Mouse (Mus musculus) adrenal gland, postnatal 36 days (tissue): ENCODE results near the gene Rtkn2. TPM values are rescaled to one million over a fixed set of nuclear protein-coding genes. Genes with fewer than 3 reads are reported as not detected.
A peak's percentile ranks its signal among the peaks of the same experiment; 100 is the strongest.

Source experiments
- DNase-seq, 2 experiments: peaks; one replicate each; pipeline ENCODE4 v3.0.0; 2021; ENCODE audit warnings: mixed read lengths in 1 of 2
- long read RNA-seq, 2 experiments: library from polyadenylated mRNA; stranded (forward); transcript quantifications; one replicate each; pipeline ENCODE4 v2.0.0; 2021; ENCODE audit warnings: borderline sequencing depth in 2 of 2
- total RNA-seq, 2 experiments: library from RNA; stranded (reverse); gene quantifications; 2 replicates each; pipeline ENCODE4 v1.2.3; 2021

Rtkn2 gene
- under 1 TPM; 0.17 to 0.46 TPM for total RNA-seq
- long read RNA-seq, experiment 1: 0 reads
- long read RNA-seq, experiment 2: 0 reads

DNA sequence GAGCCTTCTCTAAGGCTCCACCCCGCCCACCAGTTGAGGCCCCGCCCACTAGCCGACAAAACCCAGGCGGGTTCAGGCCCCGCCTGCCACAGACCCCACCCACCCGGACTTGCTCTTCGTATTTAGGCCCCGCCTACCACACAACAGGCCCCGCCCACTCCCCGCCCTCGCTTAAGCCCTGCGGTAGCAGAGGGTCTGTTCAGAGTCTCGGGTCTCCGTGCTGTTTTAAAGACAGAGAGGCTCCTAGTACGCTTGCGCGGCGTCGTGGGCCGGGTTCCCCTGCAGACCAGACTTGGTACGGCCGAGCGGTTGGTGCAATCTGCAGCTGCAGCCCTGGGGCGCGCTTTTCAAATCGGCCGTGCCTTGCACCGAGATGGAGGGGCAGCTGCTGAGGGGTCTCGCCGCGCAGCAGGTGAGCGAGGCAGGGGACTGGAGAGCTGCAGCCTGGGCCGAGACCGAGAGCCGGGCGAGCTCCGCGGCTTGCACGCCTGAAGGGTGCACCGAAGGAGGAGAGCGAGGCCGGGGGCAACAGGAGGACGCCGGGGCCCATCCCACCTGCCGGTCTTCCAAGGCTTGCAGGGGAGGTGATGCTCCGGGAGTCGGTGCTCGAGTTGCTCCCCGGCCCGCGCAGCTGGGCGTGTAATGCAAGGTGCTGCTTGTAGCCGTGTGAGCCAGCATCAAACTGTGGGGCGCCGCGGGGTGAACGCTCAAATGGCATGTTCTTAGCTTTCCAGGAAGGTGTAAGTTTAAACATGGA is at the start of gene Rtkn2:
TSS of gene Rtkn2 (plus strand) at position 170 of the 757 bp plus-strand sequence.
- DNase-seq: peak; percentile 89 to 94

GRCm38 (mm10) chr10:67931328-67931727 is 48.0 kb upstream of the Rtkn2 start:
- no peak for DNase-seq

DNA sequence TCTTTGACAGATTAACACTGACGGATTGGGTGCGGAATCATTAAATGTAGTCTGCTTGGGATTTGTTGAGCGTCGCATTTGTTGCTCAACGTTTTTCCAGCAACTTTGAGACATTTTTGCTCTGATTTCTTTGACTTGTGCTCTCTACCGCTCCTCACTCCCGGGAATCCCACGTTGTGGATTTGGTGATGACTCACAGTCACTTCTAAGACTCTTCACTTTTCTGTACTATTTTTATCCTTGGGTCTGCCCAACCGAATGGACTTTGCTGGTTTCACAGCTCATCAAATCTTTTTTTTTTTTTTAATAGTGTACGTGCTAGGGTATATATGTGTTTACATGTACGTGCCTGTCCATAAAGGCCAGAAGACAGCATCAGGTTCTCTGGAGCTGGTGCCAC is 46.6 kb upstream of the Rtkn2 start:
- no peak for DNase-seq

- DNase-seq: no peak
These were observed 42.4 kb upstream of the Rtkn2 start for GRCm38 (mm10) chr10:67936944-67937343.

DNA sequence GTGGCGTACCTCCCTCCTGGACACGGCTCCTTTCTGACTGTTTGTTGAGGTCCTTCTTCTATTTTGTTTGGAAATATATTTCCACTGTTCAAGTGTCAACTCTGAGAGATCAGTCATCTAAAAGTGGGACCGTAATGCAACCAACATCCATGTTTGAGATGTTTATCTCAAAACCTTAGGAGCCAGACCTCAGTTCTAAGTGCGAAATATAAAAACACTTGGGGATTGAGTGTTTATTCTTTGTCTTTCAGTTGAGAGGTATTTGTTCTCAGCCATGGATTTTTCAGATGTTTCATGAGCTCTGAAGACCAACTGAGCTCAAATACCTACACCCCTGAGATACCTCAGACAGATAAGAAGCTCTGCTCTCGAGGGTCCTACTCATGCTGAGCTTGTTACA is 41.6 kb upstream of the Rtkn2 start:
- no peak for DNase-seq

DNA sequence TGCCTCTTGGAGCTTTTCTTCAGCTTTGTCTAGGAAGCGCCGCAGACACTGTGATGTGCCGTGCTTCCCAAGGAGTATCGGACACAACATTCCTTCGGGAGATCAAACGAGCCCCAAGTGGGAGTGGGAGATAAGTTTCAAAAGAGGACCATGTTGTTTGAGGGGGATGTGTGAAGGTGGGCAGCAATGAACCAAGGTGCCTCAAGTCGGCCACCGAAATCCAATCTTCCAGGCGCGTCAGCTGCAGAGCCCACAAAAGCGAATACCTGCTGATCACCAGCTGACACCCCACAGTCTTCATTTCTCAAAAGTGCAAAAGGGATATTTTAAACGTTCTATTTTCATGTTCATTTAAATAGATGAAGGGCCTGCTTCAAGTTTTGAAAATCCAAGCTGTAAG is 39.8 kb upstream of the Rtkn2 start:
- no peak for DNase-seq

- no peak for DNase-seq
These were observed 35.9 kb upstream of the Rtkn2 start for GRCm38 (mm10) chr10:67943513-67943912.

- no peak for DNase-seq
These were observed 29.2 kb upstream of the Rtkn2 start for GRCm38 (mm10) chr10:67950059-67950748.

GRCm38 (mm10) chr10:67951690-67952089 is 27.7 kb upstream of the Rtkn2 start:
- DNase-seq: no peak

GRCm38 (mm10) chr10:67955982-67956381 is 23.4 kb upstream of the Rtkn2 start:
- DNase-seq: no peak

DNA sequence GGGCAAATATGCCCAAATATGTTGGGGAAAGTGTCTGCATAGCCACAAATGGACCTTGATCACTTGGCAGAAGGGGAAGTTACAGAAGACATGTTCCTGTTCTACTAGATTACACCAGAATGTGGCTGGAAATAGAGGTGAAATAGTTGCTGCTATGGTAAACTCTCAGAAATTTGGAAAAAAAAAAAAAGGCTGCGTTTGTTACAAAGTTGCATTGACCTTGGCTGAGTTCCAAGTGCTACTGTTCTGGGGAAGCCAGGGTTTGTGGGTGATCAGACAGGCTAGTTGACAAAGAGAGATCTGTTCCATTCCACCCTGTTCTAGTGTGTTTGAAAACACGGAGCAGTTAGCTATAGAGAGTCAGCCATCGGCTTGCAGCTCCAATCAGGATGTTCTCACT is 19.4 kb upstream of the Rtkn2 start:
- no peak for DNase-seq

- no peak for DNase-seq
These were observed 16.9 kb upstream of the Rtkn2 start for GRCm38 (mm10) chr10:67962496-67962895.

- DNase-seq: no peak
These were observed 15.3 kb upstream of the Rtkn2 start for GRCm38 (mm10) chr10:67964060-67964459.

GRCm38 (mm10) chr10:67965251-67965986 is 14.0 kb upstream of the Rtkn2 start:
- no peak for DNase-seq

DNA sequence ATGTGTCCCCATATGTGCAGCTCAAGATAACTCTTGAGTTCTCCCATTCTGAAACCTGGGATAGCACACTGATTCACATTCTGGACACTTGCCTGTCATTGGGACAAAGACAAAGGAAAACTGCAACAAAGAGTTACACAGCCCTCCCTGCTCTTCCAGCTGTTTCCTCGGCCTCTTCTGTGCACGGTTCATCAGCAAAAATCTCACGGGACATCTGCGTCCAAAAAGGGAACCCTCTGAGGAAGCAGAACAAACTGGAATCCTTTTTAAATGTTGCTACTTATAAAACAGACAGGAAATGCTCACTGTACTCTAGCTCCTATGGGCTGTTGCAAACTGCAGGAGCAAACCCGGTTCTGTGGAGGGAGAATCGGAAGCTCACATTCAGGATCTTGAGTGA is 13.3 kb upstream of the Rtkn2 start:
- no peak for DNase-seq

GRCm38 (mm10) chr10:67966983-67967382 is 12.4 kb upstream of the Rtkn2 start:
- no peak for DNase-seq

GRCm38 (mm10) chr10:67971166-67971796 is 8.1 kb upstream of the Rtkn2 start:
- no peak for DNase-seq

GRCm38 (mm10) chr10:67977271-67977670 is 2.1 kb upstream of the Rtkn2 start:
- DNase-seq: no peak

GRCm38 (mm10) chr10:67983776-67984175 is 4.4 kb downstream of the Rtkn2 start:
- no peak for DNase-seq

GRCm38 (mm10) chr10:67984271-67984943 is 5.0 kb downstream of the Rtkn2 start:
- DNase-seq: peak; percentile 55 to 62

GRCm38 (mm10) chr10:67985100-67985499 is 5.7 kb downstream of the Rtkn2 start:
- DNase-seq: no peak

GRCm38 (mm10) chr10:67995356-67995755 is 16.0 kb downstream of the Rtkn2 start:
- DNase-seq: no peak
